Mouse (Mus musculus) lung, postnatal 0 days (tissue): ENCODE data around the gene Olfr5.

ENCODE experiments used
- CTCF ChIP-seq: IDR thresholded peaks from 2 replicates; pipeline ENCODE4 v1.5.1; 2016; ENCODE audit warnings: antibody characterized with exemption, mild to moderate bottlenecking
- EP300 ChIP-seq: IDR thresholded peaks from 2 replicates; pipeline ENCODE4 v1.6.1; 2016; ENCODE audit warnings: antibody characterized with exemption, mild to moderate bottlenecking, control low read depth

- 0 out of 2 replicates have a peak, but pooled peaks have one; percentile 7 for TF ChIP-seq CTCF
- TF ChIP-seq EP300, result no peak
Measured at GRCm38 (mm10) chr7:6525001-6525400, 38.3 kb upstream of the Olfr5 start.
